Mouse (Mus musculus): Measurements from ENCODE around the gene Dctn1. TPM values are rescaled to one million over a fixed set of nuclear protein-coding genes. Genes with fewer than 3 reads are reported as not detected.

Dctn1 gene
- polyA plus RNA-seq, 1 experiment = 394 TPM

DNA sequence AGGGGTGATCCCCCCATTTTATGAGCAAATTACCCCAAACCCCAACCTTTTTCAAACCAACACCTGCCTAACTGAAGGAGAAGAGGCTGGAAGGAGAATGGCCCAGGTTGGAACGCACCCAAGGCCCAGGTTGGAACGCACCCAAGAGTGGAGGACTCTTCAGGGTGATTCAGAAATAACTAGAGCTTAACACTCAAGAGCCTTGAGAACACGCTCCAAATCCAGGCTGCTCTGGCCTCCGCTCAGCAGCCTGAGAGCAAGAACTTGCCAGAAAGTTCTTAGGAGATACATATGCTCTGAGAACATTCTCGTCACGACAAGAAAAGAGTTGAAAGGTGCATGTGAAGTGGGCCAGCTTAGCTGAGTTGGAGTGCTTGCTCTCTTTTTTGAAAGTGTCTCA, 79.4 kb downstream of the Dctn1 start:
- no peak for TF ChIP-seq POLR2A (IDR thresholded peaks at IDR 0.05; ENCODE audit: borderline replicate concordance, insufficient read depth, low read length)
- TF ChIP-seq CTCF (IDR thresholded peaks at IDR 0.05; ENCODE audit: borderline replicate concordance, insufficient read depth, low read depth, low read length) = no peak
- peaks cover 4% of the 10 kb centered on the region; the same call in 1 of the 2 replicates for H3K4me1 ChIP-seq (ENCODE audit: control insufficient read depth, insufficient read depth, low read length)
- H3K27ac ChIP-seq (ENCODE audit: insufficient read depth, low read length) = no peak overlapping the region; the same call in 1 of the 2 replicates
- no peak overlapping the region for H3K4me3 ChIP-seq (replicated peaks; ENCODE audit: insufficient read depth, low read depth, low read length)
- DNase-seq = peak; percentile 47 to 54
- 11% methylated on average over 6 of the region's 6 CpGs for WGBS
- no peaks in the 10 kb centered on the region for H3K27me3 ChIP-seq (ENCODE audit: control insufficient read depth, insufficient read depth, low read length)

DNA sequence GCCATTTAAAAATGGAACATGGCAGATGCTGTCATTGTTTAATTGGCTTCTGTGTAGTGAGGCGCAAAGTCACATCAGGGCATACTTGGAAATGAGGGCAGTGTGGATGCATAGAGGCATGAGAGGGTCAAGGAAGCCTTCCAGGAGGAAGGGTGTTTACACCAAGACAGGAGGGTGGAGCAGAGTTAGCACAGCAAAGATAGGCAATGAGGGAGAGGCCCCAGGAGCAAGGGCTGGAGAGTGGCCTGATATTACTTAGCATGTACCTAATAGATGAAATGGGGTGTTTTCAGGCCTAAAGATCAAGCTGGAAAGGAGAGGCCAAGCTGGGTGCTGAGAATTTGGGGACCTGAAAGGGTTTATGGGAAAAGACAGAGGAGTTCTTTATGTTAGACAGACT, 80.3 kb downstream of the Dctn1 start:
- Histone ChIP-seq H3K4me3 (replicated peaks; ENCODE audit: insufficient read depth, low read depth, low read length) (no peak overlapping the region), H3K4me1 (ENCODE audit: control insufficient read depth, insufficient read depth, low read length) (0 out of 2 replicates have a peak, but pooled peaks cover 4% of the 10 kb centered on the region), H3K27me3 (ENCODE audit: control insufficient read depth, insufficient read depth, low read length) (no peaks in the 10 kb centered on the region), H3K27ac (ENCODE audit: insufficient read depth, low read length) (no peak overlapping the region)
- WGBS = 96% methylated on average over 1 of the region's 1 CpGs
- DNase-seq = no peak
- no peak for TF ChIP-seq POLR2A (IDR thresholded peaks at IDR 0.05; ENCODE audit: borderline replicate concordance, insufficient read depth, low read length)
- no peak for TF ChIP-seq CTCF (IDR thresholded peaks at IDR 0.05; ENCODE audit: borderline replicate concordance, insufficient read depth, low read depth, low read length)

DNA sequence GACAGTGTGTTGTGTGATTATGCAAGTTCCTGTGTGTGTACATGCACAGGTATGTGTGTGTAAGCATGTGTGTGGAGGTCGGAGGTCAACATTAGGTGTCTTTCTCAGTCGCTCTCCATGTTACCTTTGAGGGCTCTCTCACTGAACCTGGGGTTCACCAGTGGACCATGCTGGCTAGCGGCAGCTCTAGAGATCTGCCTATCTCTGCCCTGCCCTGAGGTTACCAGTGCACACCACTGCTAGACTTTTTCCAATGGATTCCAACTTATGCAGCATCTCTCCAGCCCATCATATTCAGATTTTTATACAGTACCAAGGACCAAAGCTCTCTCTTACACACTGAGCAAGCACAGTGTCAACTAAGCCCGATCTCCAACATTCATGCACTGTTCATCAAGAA, 81.0 kb downstream of the Dctn1 start:
- no peak overlapping the region for H3K27ac ChIP-seq (ENCODE audit: insufficient read depth, low read length)
- H3K4me3 ChIP-seq (replicated peaks; ENCODE audit: insufficient read depth, low read depth, low read length) = no peak overlapping the region
- H3K4me1 ChIP-seq (ENCODE audit: control insufficient read depth, insufficient read depth, low read length) = 0 out of 2 replicates have a peak, but pooled peaks cover 4% of the 10 kb centered on the region
- 97% methylated on average over 4 of the region's 4 CpGs for WGBS
- TF ChIP-seq CTCF (IDR thresholded peaks at IDR 0.05; ENCODE audit: borderline replicate concordance, insufficient read depth, low read depth, low read length) (no peak), POLR2A (IDR thresholded peaks at IDR 0.05; ENCODE audit: borderline replicate concordance, insufficient read depth, low read length) (no peak)
- no peak for DNase-seq
- no peaks in the 10 kb centered on the region for H3K27me3 ChIP-seq (ENCODE audit: control insufficient read depth, insufficient read depth, low read length)

DNA sequence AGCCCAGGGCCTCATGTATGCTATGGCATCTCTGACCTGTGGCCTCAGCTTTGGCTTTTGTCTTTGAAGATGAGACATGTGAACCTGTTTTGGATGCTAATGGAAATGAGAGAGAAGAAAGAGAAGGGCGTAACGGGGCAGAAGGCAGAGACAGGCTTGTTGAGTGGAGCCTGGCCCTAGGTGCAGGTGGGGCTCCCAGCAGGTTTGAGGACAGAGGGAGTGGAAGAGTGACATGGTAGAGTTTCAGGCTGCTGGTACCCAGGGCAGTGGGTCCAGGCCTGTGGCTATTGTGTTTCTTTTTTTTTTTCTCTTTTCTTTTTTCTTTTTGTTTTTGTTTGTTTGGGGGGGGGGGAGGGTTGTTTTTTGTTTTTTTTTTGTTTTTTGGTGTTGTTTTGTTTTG, 81.4 kb downstream of the Dctn1 start:
- Histone ChIP-seq H3K27me3 (ENCODE audit: control insufficient read depth, insufficient read depth, low read length) (no peaks in the 10 kb centered on the region), H3K27ac (ENCODE audit: insufficient read depth, low read length) (no peak overlapping the region), H3K4me3 (replicated peaks; ENCODE audit: insufficient read depth, low read depth, low read length) (no peak overlapping the region), H3K4me1 (ENCODE audit: control insufficient read depth, insufficient read depth, low read length) (0 out of 2 replicates have a peak, but pooled peaks cover 4% of the 10 kb centered on the region)
- 95% methylated on average over 2 of the region's 2 CpGs for WGBS
- no peak for DNase-seq
- TF ChIP-seq POLR2A (IDR thresholded peaks at IDR 0.05; ENCODE audit: borderline replicate concordance, insufficient read depth, low read length) (no peak), CTCF (IDR thresholded peaks at IDR 0.05; ENCODE audit: borderline replicate concordance, insufficient read depth, low read depth, low read length) (no peak)

Other genes starting within 250 kb of the Dctn1 start
- 44.7 and 52.5 TPM in 2 replicates for gene Sema4f, start 226.2 kb upstream of the Dctn1 start, polyA plus RNA-seq (2012; rRNA removed)
- 0.11 and 0.21 TPM in 2 replicates for gene M1ap, start 219.0 kb upstream of the Dctn1 start, polyA plus RNA-seq (2012; rRNA removed)
- gene Dok1, start 132.4 kb upstream of the Dctn1 start, polyA plus RNA-seq (2012; rRNA removed) = 1.7 and 2.1 TPM in 2 replicates
- gene Loxl3, start 131.7 kb upstream of the Dctn1 start, polyA plus RNA-seq (2012; rRNA removed) = 3.5 and 3.8 TPM in 2 replicates
- gene Aup1, start 111.4 kb upstream of the Dctn1 start, polyA plus RNA-seq (2012; rRNA removed) = 271 and 276 TPM in 2 replicates
- 57.6 and 58.2 TPM in 2 replicates for gene Htra2, start 110.6 kb upstream of the Dctn1 start, polyA plus RNA-seq (2012; rRNA removed)
- gene Dqx1, start 108.1 kb upstream of the Dctn1 start, polyA plus RNA-seq (2012; rRNA removed) = 0.92 and 0.93 TPM in 2 replicates
- gene Tlx2, start 95.6 kb upstream of the Dctn1 start, polyA plus RNA-seq (2012; rRNA removed) = not detected in 2 replicates
- 57.5 and 61.6 TPM in 2 replicates for gene Pcgf1, start 88.1 kb upstream of the Dctn1 start, polyA plus RNA-seq (2012; rRNA removed)
- 0.28 TPM in 1 of 2 replicates, not detected in the other for gene Lbx2, start 79.6 kb upstream of the Dctn1 start, polyA plus RNA-seq (2012; rRNA removed)
- gene Ccdc142, start 64.3 kb upstream of the Dctn1 start, polyA plus RNA-seq (2012; rRNA removed) = 9.1 and 12.4 TPM in 2 replicates
- gene Gm42688, start 64.3 kb upstream of the Dctn1 start, polyA plus RNA-seq (2012; rRNA removed) = 9.9 TPM in 2 replicates
- 109 and 114 TPM in 2 replicates for gene Mrpl53, start 56.9 kb upstream of the Dctn1 start, polyA plus RNA-seq (2012; rRNA removed)
- 31.7 and 33.5 TPM in 2 replicates for gene Mogs, start 50.4 kb upstream of the Dctn1 start, polyA plus RNA-seq (2012; rRNA removed)
- 88.2 and 93.1 TPM in 2 replicates for gene Wbp1, start 44.4 kb upstream of the Dctn1 start, polyA plus RNA-seq (2012; rRNA removed)
- gene Ino80b, start 40.5 kb upstream of the Dctn1 start, polyA plus RNA-seq (2012; rRNA removed) = 25.1 and 25.3 TPM in 2 replicates
- gene Rtkn, start 30.5 kb upstream of the Dctn1 start, polyA plus RNA-seq (2012; rRNA removed) = 88.8 and 97.2 TPM in 2 replicates
- gene Wdr54, start 9.5 kb upstream of the Dctn1 start, polyA plus RNA-seq (2012; rRNA removed) = 22.7 and 29.1 TPM in 2 replicates
- 6.6 and 8.1 TPM in 2 replicates for gene 1700003E16Rik, start 9.5 kb upstream of the Dctn1 start, polyA plus RNA-seq (2012; rRNA removed)
- gene Slc4a5, start 53.9 kb downstream of the Dctn1 start, polyA plus RNA-seq (2012; rRNA removed) = 2.8 and 5.8 TPM in 2 replicates
- 13.6 and 15.4 TPM in 2 replicates for gene Mthfd2, start 160.0 kb downstream of the Dctn1 start, polyA plus RNA-seq (2012; rRNA removed)
- 16.0 and 16.3 TPM in 2 replicates for gene Mob1a, start 160.1 kb downstream of the Dctn1 start, polyA plus RNA-seq (2012; rRNA removed)
- 87.1 and 90.2 TPM in 2 replicates for gene Bola3, start 183.2 kb downstream of the Dctn1 start, polyA plus RNA-seq (2012; rRNA removed)